In genomic region chr7:131800416-131801045, GRCm38 (mm10) we compare ENCODE assay signal across 8 mouse cellular contexts.
DNase-seq lines count a peak whose midpoint lies in the region; ATAC-seq lines count a peak whose summit lies in the region.

No protein-coding gene starts in this region.

- peaks cover 5% of the 10 kb centered on the region; the same call in 1 of the 2 replicates for H3K4me1 ChIP-seq in neural tube, embryonic 14.5 days (ENCODE audit: control insufficient read depth, insufficient read depth, low read length)
- H3K4me1 ChIP-seq in heart, embryonic 10.5 days = no peaks in the 10 kb centered on the region

- no peaks in the 10 kb centered on the region for H3K36me3 ChIP-seq in neural tube, embryonic 14.5 days (ENCODE audit: control insufficient read depth, insufficient read depth, low read length)
- H3K36me3 ChIP-seq in heart, embryonic 10.5 days = no peaks in the 10 kb centered on the region

- H3K4me3 ChIP-seq in neural tube, embryonic 14.5 days (ENCODE audit: low read depth, low read length) = no peak overlapping the region
- H3K4me3 ChIP-seq in heart, embryonic 10.5 days = no peak overlapping the region

- H3K27me3 ChIP-seq in neural tube, embryonic 14.5 days (ENCODE audit: control insufficient read depth, insufficient read depth, low read length) = no peaks in the 10 kb centered on the region
- H3K27me3 ChIP-seq in heart, embryonic 10.5 days (ENCODE audit: insufficient read depth, poor library complexity, severe bottlenecking) = no peaks in the 10 kb centered on the region

- DNase-seq in layer of hippocampus, postnatal 10 days (ENCODE audit: low spot score in 2 of 2) = peak; percentile 12 to 25
- no peak for DNase-seq in layer of hippocampus, adult 18-20 months (ENCODE audit: low spot score in 2 of 2)
- DNase-seq in adrenal gland, postnatal 25 days = peak; percentile 47
- DNase-seq in kidney, adult 9 months = peak; percentile 55
- DNase-seq in frontal cortex, adult 2 months (ENCODE audit: extremely low spot score in 1 of 2, low spot score in 1 of 2) = no peak
- no peak for DNase-seq in heart, embryonic 10.5 days (ENCODE audit: low spot score)
- DNase-seq in left cerebral cortex, adult 8-10 months (ENCODE audit: low spot score in 2 of 2) = no peak

- no peaks in the 10 kb centered on the region for H3K9me3 ChIP-seq in neural tube, embryonic 14.5 days (ENCODE audit: control insufficient read depth, low read length)
- H3K9me3 ChIP-seq in heart, embryonic 10.5 days = no peaks in the 10 kb centered on the region

- ATAC-seq in neural tube, embryonic 14.5 days (ENCODE audit: low read depth) = 0 out of 2 replicates have a peak, but pooled peaks have one; percentile 34

- no peak overlapping the region for H3K4me2 ChIP-seq in neural tube, embryonic 14.5 days (ENCODE audit: low read depth, low read length)

- WGBS in neural tube, embryonic 14.5 days = 11% methylated on average over 6 of the region's 6 CpGs
- 66% methylated on average over 6 of the region's 6 CpGs for WGBS in heart, embryonic 10.5 days

- H3K27ac ChIP-seq in neural tube, embryonic 14.5 days (ENCODE audit: low read depth, low read length) = no peak overlapping the region
- no peak overlapping the region for H3K27ac ChIP-seq in heart, embryonic 10.5 days

- no peak overlapping the region for H3K9ac ChIP-seq in neural tube, embryonic 14.5 days (replicated peaks; ENCODE audit: low read depth, low read length)

Comparison
In these comparisons a context has a peak if more than half of its experiments do, and no peak if none do; other contexts are left out.
1. DNase-seq: peak in layer of hippocampus, postnatal 10 days (2 of 2), adrenal gland, postnatal 25 days (single experiment) and kidney, adult 9 months (single experiment); none in layer of hippocampus, adult 18-20 months (0 of 2), frontal cortex, adult 2 months (0 of 2), heart, embryonic 10.5 days (single experiment) and left cerebral cortex, adult 8-10 months (0 of 2).